Mouse (Mus musculus) stomach, embryonic 16.5 days (tissue): ENCODE data around the gene Tmub2. TPM values are rescaled to one million over a fixed set of nuclear protein-coding genes. Genes with fewer than 3 reads are reported as not detected.
"Not testable (repeated sequence)": the region's sequence is repeated elsewhere in the genome, so short reads cannot be mapped to it uniquely, and the experiment has no call there.

Experiments used
- ATAC-seq: fragments of 200-750 bp; cut with Nextera tagmentation; 2 replicates; pipeline ENCODE4 v1.8.0; 2017; ENCODE audit warnings: moderate number of reproducible peaks, moderate TSS enrichment; ENCODE audit not compliant: insufficient read depth, low FRiP score
- H3K27ac ChIP-seq: fragments of 300-500 bp; sonication (generic); 2 replicates; pipeline ENCODE4 v1.5.1; 2014; ENCODE audit warnings: low read length
- H3K27me3 ChIP-seq: fragments of 300-500 bp; sonication (generic); 2 replicates; pipeline ENCODE4 v1.6.1; 2014; ENCODE audit warnings: low read length, control low read depth, mixed read lengths; ENCODE audit not compliant: control insufficient read depth, insufficient read depth
- H3K36me3 ChIP-seq: fragments of 300-500 bp; sonication (generic); 2 replicates; pipeline ENCODE4 v1.6.1; 2014; ENCODE audit warnings: low read length; ENCODE audit not compliant: control insufficient read depth, insufficient read depth
- H3K4me1 ChIP-seq: fragments of 300-500 bp; sonication (generic); 2 replicates; pipeline ENCODE4 v1.6.1; 2014; ENCODE audit warnings: low read length, control low read depth, mixed read lengths; ENCODE audit not compliant: control insufficient read depth, insufficient read depth
- H3K4me2 ChIP-seq: fragments of 300-500 bp; sonication (generic); 2 replicates; pipeline ENCODE4 v1.6.1; 2014; ENCODE audit warnings: low read depth, low read length, mixed read lengths
- H3K4me3 ChIP-seq: fragments of 300-500 bp; sonication (generic); replicated peaks from 2 replicates; pipeline ENCODE4 v1.5.1; 2014; ENCODE audit warnings: mild to moderate bottlenecking, low read length
- H3K9ac ChIP-seq: fragments of 300-500 bp; sonication (generic); 2 replicates; pipeline ENCODE4 v1.6.1; 2014; ENCODE audit warnings: low read length
- H3K9me3 ChIP-seq: fragments of 300-500 bp; sonication (generic); replicated peaks from 2 replicates; pipeline ENCODE4 v1.6.1; 2016; ENCODE audit warnings: low read length, control low read depth; ENCODE audit not compliant: control insufficient read depth
- WGBS: fragments of 180-500 bp; shearing (Covaris S2); extraction: QIAGEN DNeasy Blood & Tissue Kit; methylation state at CpG from one replicate; pipeline ENCODE4 v1.1.7; 2014; 5-methylcytosine and 5-hydroxymethylcytosine counted together
- polyA plus RNA-seq: library from polyadenylated mRNA; unstranded; fragments of >200 nt; fragmentation: Nextera tagmentation; extraction: Ambion mirVana; gene quantifications from 2 replicates; pipeline ENCODE4 v1.2.1, GENCODE M21; 2015

Gene Tmub2
- polyA plus RNA-seq, 1 experiment from 2014 or later = 53.0 TPM

GRCm38 (mm10) chr11:102267480-102267879, 17.3 kb upstream of the Tmub2 start:
- 6% methylated on average over 11 of the region's 11 CpGs for WGBS
- peak; percentile 39; the same call in 1 of the 2 replicates for ATAC-seq
- no peak overlapping the region for H3K4me3 ChIP-seq
- H3K4me2 ChIP-seq = peak overlapping the region; percentile 39; the same call in 1 of the 2 replicates
- peak overlapping the region; percentile 55 for H3K9ac ChIP-seq
- no peaks in the 10 kb centered on the region for H3K27me3 ChIP-seq
- no peaks in the 10 kb centered on the region for H3K36me3 ChIP-seq
- H3K27ac ChIP-seq = no peak overlapping the region
- H3K9me3 ChIP-seq = no peaks in the 10 kb centered on the region
- H3K4me1 ChIP-seq = peaks cover 4% of the 10 kb centered on the region; the same call in 1 of the 2 replicates

GRCm38 (mm10) chr11:102268520-102269244, 16.0 kb upstream of the Tmub2 start, which contains the start of gene Asb16:
Gene Asb16, plus strand, starts transcription at chr11:102268743.
- H3K4me2 ChIP-seq = no peak within 1 kb of the TSS
- H3K9me3 ChIP-seq = no peaks in the 10 kb centered on the region
- no peak for ATAC-seq
- H3K4me1 ChIP-seq = peaks cover 4% of the 10 kb centered on the region; the same call in 1 of the 2 replicates
- H3K27ac ChIP-seq = no peak within 1 kb of the TSS
- H3K27me3 ChIP-seq = no peaks in the 10 kb centered on the region
- H3K4me3 ChIP-seq = no peak within 1 kb of the TSS
- H3K36me3 ChIP-seq = no peaks in the 10 kb centered on the region
- H3K9ac ChIP-seq = 0 out of 2 replicates have a peak within 1 kb of the TSS, but pooled peaks have one; percentile 55
- 81% methylated on average over 12 of the region's 12 CpGs for WGBS

GRCm38 (mm10) chr11:102276411-102276915, 8.3 kb upstream of the Tmub2 start:
- H3K9ac ChIP-seq = peak overlapping the region; percentile 77
- peak overlapping the region; percentile 79 for H3K4me2 ChIP-seq
- no peak overlapping the region for H3K27ac ChIP-seq
- H3K27me3 ChIP-seq = no peaks in the 10 kb centered on the region
- H3K4me1 ChIP-seq = peaks cover 9% of the 10 kb centered on the region
- WGBS = 2% methylated on average over 33 of the region's 33 CpGs
- no peaks in the 10 kb centered on the region for H3K9me3 ChIP-seq
- no peaks in the 10 kb centered on the region for H3K36me3 ChIP-seq
- peak; percentile 67 for ATAC-seq
- H3K4me3 ChIP-seq = peak overlapping the region; percentile 41

GRCm38 (mm10) chr11:102277754-102278153, 7.0 kb upstream of the Tmub2 start:
- Histone ChIP-seq H3K9me3 (no peaks in the 10 kb centered on the region), H3K27ac (no peak overlapping the region), H3K4me3 (no peak overlapping the region), H3K27me3 (no peaks in the 10 kb centered on the region), H3K4me2 (no peak overlapping the region), H3K36me3 (no peaks in the 10 kb centered on the region), H3K4me1 (peaks cover 9% of the 10 kb centered on the region), H3K9ac (no peak overlapping the region)
- ATAC-seq = no peak
- 89% methylated on average over 7 of the region's 12 CpGs for WGBS

- Histone ChIP-seq H3K9ac (no peak overlapping the region), H3K4me3 (no peak overlapping the region), H3K36me3 (no peaks in the 10 kb centered on the region), H3K27me3 (no peaks in the 10 kb centered on the region), H3K4me2 (no peak overlapping the region), H3K27ac (no peak overlapping the region), H3K9me3 (no peaks in the 10 kb centered on the region), H3K4me1 (peaks cover 9% of the 10 kb centered on the region)
- no peak for ATAC-seq
- WGBS = 84% methylated on average over 3 of the region's 3 CpGs
Observed at GRCm38 (mm10) chr11:102279595-102279994, 5.1 kb upstream of the Tmub2 start.

- 68% methylated on average over 6 of the region's 6 CpGs for WGBS
- H3K4me1 ChIP-seq, H3K4me2 ChIP-seq, H3K9me3 ChIP-seq, H3K27me3 ChIP-seq, ATAC-seq, H3K36me3 ChIP-seq, H3K27ac ChIP-seq, H3K4me3 ChIP-seq, H3K9ac ChIP-seq: not testable (repeated sequence)
Observed at GRCm38 (mm10) chr11:102280267-102280666, 4.5 kb upstream of the Tmub2 start.

DNA sequence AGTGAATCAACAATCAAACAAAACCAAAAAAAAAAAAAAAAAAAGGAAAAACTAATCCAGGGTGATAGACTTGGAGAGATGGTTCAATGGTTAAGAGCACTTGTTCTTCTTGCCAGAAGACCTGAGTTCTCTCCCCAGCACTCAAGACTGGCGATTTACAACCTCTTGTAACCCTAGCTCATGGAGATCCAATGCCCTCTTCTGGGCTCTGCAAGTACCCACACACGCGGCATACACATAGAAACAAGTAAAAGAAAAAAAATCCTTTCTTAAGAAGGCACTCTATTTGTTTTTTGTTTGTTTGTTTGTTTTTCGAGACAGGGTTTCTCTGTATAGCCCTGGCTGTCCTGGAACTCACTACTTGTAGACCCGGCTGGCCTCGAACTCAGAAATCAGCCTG, 809 bp upstream of the Tmub2 start:
- 86% methylated on average over 6 of the region's 6 CpGs for WGBS
- Histone ChIP-seq H3K4me1 (peaks cover 10% of the 10 kb centered on the region), H3K27ac (peak overlapping the region; percentile 74), H3K9me3 (no peaks in the 10 kb centered on the region), H3K9ac (peak overlapping the region; percentile 54), H3K4me2 (peak overlapping the region; percentile 66), H3K36me3 (0 out of 2 replicates have a peak, but pooled peaks cover 3% of the 10 kb centered on the region), H3K27me3 (no peaks in the 10 kb centered on the region), H3K4me3 (peak overlapping the region; percentile 84; the same call in 1 of the 2 replicates)
- no peak for ATAC-seq

DNA sequence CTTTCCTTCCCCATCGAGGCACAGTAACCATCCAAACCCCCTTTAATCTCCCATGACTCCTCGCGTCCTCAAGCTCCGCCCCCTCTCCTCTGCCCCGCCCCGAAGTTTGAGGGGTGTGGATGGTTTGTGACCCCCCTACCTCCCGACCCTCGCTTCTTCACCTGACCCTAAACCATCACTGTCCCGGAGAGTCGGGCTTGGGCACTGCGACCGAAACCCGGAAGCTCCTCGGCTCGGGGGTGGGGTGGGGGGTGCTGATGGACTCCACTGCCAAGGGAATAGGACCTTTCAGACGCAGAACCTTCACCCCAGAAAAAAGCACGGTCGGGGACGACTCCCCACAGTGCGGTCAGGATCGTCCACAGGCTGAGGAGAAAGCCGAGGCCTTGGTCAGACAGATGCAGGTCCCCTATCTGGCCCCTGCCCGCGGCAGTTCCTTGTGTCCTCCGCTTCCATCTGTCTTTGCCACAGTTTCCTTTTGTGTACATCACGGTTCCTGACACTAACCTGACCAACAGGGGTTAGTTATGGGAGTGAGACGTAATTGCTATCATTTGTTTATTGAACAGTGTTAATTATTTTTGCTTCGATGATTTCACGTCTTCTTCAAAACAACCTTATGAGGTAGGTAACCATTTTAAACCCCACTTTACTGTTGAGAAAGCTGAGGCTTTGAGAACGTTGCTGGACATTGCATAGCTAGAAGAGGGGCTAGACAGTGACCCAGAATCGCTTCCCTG, 534 bp downstream of the Tmub2 start:
- H3K4me1 ChIP-seq = peaks cover 10% of the 10 kb centered on the region
- ATAC-seq = peak; percentile 75
- peak overlapping the region; percentile 84 for H3K4me3 ChIP-seq
- H3K27me3 ChIP-seq = no peaks in the 10 kb centered on the region
- H3K9me3 ChIP-seq = no peaks in the 10 kb centered on the region
- peak overlapping the region; percentile 84 for H3K27ac ChIP-seq
- 2% methylated on average over 31 of the region's 31 CpGs for WGBS
- peak overlapping the region; percentile 91 for H3K9ac ChIP-seq
- H3K36me3 ChIP-seq = 0 out of 2 replicates have a peak, but pooled peaks cover 3% of the 10 kb centered on the region
- peak overlapping the region; percentile 66 for H3K4me2 ChIP-seq

DNA sequence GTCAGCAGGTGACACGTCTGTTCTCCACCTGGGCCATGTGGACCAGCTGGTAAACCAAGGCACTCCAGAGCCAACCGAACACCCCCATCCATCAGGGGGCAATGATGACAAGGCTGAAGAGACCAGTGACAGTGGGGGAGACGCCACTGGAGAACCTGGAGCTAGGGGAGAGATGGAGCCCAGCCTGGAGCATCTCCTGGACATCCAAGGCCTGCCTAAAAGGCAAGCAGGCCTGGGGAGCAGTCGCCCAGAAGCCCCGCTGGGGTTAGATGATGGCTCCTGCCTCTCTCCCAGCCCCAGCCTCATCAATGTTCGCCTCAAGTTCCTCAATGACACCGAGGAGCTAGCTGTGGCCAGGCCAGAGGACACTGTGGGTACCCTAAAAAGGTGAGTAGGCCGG, 2.8 kb downstream of the Tmub2 start:
- H3K36me3 ChIP-seq = peaks cover 11% of the 10 kb centered on the region; the same call in 1 of the 2 replicates
- no peak overlapping the region for H3K4me2 ChIP-seq
- no peak overlapping the region for H3K27ac ChIP-seq
- no peak overlapping the region for H3K9ac ChIP-seq
- H3K27me3 ChIP-seq = no peaks in the 10 kb centered on the region
- no peak overlapping the region for H3K4me3 ChIP-seq
- H3K4me1 ChIP-seq = peaks cover 10% of the 10 kb centered on the region
- 89% methylated on average over 8 of the region's 8 CpGs for WGBS
- no peaks in the 10 kb centered on the region for H3K9me3 ChIP-seq
- no peak for ATAC-seq
